Mouse (Mus musculus): ENCODE data around the gene Lin28b.
"Not testable (repeated sequence)": the region's sequence is repeated elsewhere in the genome, so short reads cannot be mapped to it uniquely, and the experiment has no call there.

The Lin28b gene

DNA sequence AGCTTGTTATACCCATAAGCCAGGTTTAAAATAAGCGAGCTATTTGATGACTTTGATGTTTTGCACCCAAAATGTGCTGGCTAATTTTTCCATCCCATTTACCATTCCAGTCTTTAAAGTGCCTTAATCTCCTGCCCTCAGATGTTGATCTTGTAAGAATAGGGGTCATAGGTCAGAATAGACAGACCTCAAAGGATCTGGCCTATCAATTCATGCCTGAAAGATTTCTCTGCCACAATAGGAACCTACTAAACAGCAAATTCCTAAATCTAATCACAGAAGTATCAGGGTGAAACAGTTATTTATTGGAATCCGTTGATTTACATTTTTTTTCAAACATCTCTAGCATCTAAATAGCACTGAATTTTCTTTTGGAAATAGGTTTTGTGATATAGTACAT is 74.5 kb downstream of the Lin28b start:
- no peak for DNase-seq (ENCODE audit: low read depth, low spot score)

- no peak for DNase-seq (ENCODE audit: low read depth, low spot score)
Measured at GRCm38 (mm10) chr10:45410624-45411341, 75.4 kb downstream of the Lin28b start.

- no peak for DNase-seq (ENCODE audit: low read depth, low spot score)
Measured at GRCm38 (mm10) chr10:45399702-45400243, 86.4 kb downstream of the Lin28b start.

- DNase-seq (ENCODE audit: low read depth, low spot score): no peak
Measured at GRCm38 (mm10) chr10:45398211-45398610, 88.0 kb downstream of the Lin28b start.

- no peak for DNase-seq (ENCODE audit: low read depth, low spot score)
Measured at GRCm38 (mm10) chr10:45382637-45382958, 103.6 kb downstream of the Lin28b start.

GRCm38 (mm10) chr10:45381937-45382636 is 104.1 kb downstream of the Lin28b start:
- DNase-seq (ENCODE audit: low read depth, low spot score): no peak

DNA sequence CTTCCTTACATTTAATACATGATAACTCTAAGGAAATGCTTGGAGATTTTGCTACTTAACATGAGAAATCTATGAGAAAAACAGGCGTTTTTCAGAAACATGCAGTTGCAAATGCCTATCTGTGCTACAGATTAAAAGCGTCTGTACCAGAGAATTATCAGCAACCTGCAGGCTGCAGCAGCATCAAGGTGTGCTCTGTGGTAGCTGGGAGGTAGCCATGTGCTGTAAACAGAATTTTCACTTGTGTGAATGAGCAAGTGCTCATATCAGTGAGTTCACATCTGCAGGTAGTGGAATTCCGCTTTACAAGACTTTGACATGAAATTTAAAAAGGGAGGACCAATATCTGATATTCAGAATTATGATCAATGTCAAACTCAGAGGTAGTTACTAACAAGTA is 107.9 kb downstream of the Lin28b start:
- DNase-seq (ENCODE audit: low read depth, low spot score): no peak

GRCm38 (mm10) chr10:45372994-45373692 is 113.1 kb downstream of the Lin28b start:
- peak; percentile 8 for DNase-seq (ENCODE audit: low read depth, low spot score)

GRCm38 (mm10) chr10:45370545-45370944 is 115.7 kb downstream of the Lin28b start:
- no peak for DNase-seq (ENCODE audit: low read depth, low spot score)

DNA sequence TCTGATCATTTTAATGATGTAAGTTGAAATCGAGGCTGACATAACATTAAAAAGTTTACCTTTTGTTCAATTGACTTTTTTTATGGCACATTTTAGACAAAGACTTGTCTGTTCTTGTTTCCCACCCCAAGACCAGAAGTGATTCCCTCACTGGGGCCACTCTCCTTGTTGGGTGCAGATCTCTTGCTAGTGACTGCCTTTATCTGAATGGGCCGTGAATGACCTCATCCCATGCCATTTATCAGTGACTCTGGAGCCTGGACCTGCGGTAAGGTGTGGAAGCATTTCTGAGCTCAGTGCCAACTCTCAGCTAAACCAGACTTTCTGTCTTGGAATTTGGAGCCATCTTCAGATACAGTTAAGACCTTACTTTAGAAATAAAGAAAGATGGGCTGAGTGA is 116.6 kb downstream of the Lin28b start:
- DNase-seq (ENCODE audit: low read depth, low spot score): no peak

GRCm38 (mm10) chr10:45366987-45367705 is 119.0 kb downstream of the Lin28b start:
- no peak for DNase-seq (ENCODE audit: low read depth, low spot score)

- DNase-seq (ENCODE audit: low read depth, low spot score): no peak
Measured at GRCm38 (mm10) chr10:45363396-45363795, 122.8 kb downstream of the Lin28b start.

- no peak for DNase-seq (ENCODE audit: low read depth, low spot score)
Measured at GRCm38 (mm10) chr10:45356091-45356490, 130.1 kb downstream of the Lin28b start.

DNA sequence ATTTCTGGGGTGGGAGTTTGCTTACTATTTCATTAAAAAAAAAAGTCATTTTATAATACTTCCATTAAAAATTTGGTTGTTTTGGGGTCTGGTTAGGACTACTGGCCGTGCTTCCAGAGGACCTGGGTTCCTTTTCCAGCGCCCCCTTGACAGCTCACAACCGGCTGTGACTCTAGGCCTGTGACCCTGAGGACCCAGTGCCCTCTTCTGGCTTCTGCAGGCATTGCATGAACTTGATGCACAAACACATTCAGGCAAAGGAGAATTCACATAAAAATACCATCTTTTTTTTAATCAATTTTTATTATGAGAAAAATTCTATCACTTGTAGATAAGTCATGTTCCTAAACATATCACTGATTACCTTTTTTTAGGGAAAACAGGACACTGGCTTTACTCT is 138.1 kb downstream of the Lin28b start:
- not testable (repeated sequence) for DNase-seq (ENCODE audit: low read depth, low spot score)

DNA sequence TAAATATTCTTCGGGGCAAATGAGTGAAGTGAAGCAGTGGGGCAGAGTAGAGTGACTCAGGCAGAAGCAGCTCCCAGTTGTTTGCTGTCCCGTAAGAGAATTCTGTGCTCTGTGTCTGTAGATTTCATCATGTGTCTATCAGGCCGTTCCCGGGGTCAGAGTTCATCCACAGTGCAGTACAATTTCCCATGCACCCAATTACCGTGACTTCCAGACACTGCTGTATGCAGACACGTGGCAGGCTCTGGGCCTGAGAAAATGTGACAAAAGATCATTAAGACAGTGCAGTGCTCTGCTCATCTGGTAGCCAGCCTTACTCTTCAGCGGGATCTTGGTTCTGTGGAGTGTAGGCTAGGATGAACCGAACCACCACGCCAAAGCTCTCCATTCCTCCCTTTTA is 141.0 kb downstream of the Lin28b start:
- no peak for DNase-seq (ENCODE audit: low read depth, low spot score)

- no peak for DNase-seq (ENCODE audit: low read depth, low spot score)
Measured at GRCm38 (mm10) chr10:45344381-45344780, 141.8 kb downstream of the Lin28b start.

- DNase-seq (ENCODE audit: low read depth, low spot score): no peak
Measured at GRCm38 (mm10) chr10:45339106-45339505, 147.1 kb downstream of the Lin28b start.

- no peak for DNase-seq (ENCODE audit: low read depth, low spot score)
Measured at GRCm38 (mm10) chr10:45335434-45336422, 150.5 kb downstream of the Lin28b start, which contains the start of gene Bves. TSS of gene Bves (plus strand) at chr10:45335772.

- DNase-seq (ENCODE audit: low read depth, low spot score): no peak
Measured at GRCm38 (mm10) chr10:45334925-45335324, 151.3 kb downstream of the Lin28b start.

DNA sequence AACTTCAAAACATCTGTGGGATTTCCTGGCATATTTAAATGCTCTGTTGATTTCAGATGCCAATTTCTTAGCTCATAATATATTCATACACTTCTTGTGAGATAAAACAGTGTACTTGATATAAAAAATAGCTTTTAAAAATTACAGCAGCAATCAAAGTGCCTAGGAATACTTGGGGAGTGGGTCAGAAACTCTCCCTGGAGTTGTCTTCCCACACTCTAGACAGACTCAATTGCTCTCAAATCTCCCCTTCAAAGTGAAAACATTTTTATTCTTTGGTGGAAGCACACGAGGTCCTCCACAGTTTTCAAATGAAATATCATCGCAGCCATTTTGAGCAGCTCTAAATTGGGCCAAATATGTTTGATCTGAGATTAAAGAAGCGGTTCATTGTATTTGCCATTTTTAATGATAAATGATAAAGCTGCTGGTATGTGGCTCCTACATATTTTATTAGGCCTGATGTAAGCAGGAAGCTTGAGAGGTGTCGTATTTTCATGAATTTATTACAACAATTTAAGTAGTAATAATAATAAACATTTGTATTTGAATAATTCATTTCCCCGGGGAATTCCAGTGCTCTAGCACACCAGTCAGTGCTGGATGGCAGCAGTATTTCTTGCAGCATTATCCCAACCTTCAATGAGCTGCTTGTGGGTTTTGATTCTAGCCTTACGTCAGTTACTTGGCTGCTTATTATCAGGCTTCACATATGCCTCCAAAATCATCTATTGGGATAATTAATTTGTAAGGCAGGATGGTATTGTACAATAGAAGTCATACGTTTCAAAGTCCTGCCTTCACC is 157.8 kb downstream of the Lin28b start:
- no peak for DNase-seq (ENCODE audit: low read depth, low spot score)

Measured in c-Kit-negative CD71-positive TER-119-positive erythroid progenitor cells, embryonic 14.5 days (primary cell).